Mouse (Mus musculus): ENCODE data around the gene Stard9. TPM values are rescaled to one million over a fixed set of nuclear protein-coding genes. Genes with fewer than 3 reads are reported as not detected.

Gene Stard9
- polyA plus RNA-seq, 1 experiment from 2014 or later, result 6.4 TPM

DNA sequence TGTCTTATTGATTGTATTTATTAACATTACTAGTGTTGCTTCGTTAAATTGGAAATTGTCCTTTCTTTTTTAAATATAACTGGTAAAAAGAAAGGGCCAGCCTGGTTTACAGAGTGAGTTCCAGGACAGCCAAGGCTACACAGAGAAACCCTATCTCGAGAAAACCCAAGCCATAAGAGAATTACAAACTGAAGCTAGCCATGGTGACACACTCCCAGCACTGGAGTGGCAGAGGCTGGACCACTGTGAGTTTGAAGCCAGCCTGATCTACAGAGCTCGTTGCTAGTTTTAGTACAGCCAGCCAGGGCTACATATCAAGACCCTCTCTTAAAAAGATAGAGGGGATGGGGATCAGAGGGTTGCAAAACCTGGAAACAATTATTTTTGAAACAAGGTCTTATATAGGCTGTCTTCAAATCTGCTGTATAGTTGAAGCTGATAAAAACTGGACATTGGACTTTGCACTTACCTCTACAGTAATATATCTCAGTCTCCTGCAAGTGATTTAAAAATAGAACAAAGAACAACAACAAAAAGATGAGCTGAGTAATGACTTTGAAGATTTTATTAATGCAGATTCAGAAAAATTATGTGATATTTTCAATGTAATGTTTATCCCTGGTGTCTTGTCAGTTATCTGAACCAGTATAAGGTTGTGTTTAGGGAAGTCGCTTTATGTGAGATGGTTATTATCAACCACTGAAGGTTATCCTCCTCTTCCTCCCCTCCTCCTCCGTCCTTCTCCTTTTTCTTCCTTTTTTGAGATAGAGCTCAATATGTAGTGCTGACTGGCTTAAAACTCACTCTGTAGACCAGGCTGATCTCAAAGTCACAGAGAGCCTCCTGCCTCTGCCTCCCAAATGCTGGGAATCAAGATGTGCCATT, 12.4 kb upstream of the Stard9 start:
- Histone ChIP-seq H3K9me3 (ENCODE audit: control insufficient read depth, low read length) (no peaks in the 10 kb centered on the region), H3K9ac (ENCODE audit: low read depth, low read length) (no peak overlapping the region), H3K27ac (ENCODE audit: low read depth, low read length) (no peak overlapping the region), H3K4me3 (ENCODE audit: low read depth, low read length) (no peak overlapping the region), H3K27me3 (ENCODE audit: control insufficient read depth, insufficient read depth, low read length) (no peaks in the 10 kb centered on the region), H3K36me3 (ENCODE audit: control insufficient read depth, insufficient read depth, low read length) (peaks cover 2% of the 10 kb centered on the region; the same call in 1 of the 2 replicates), H3K4me2 (replicated peaks; ENCODE audit: low read depth, low read length) (no peak overlapping the region), H3K4me1 (replicated peaks; ENCODE audit: control insufficient read depth, insufficient read depth, low read length) (no peaks in the 10 kb centered on the region)
- ATAC-seq (ENCODE audit: low FRiP score) (no peak), DNase-seq (ENCODE audit: low spot score) (no peak)
- 94% methylated on average over 5 of the region's 5 CpGs for WGBS

DNA sequence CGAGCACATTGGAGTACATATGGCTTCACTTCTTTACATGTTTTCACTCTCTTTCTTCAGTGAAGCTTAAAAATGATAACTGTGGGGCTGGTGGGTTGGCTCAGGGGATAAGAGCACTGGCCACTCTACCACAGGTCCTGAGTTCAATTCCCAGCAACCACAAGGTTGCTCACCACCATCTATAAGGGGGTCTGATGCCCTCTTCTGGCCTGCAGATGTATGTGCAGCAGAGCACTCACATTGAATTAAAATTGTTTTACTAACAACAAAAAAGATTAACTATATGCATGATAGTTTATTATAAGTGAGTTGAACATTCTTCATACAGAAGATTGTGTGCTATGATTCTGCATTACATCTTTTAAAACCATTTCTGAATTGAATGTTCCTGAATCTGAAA, 9.4 kb upstream of the Stard9 start:
- H3K27me3 ChIP-seq (ENCODE audit: control insufficient read depth, insufficient read depth, low read length), result no peaks in the 10 kb centered on the region
- H3K4me1 ChIP-seq (replicated peaks; ENCODE audit: control insufficient read depth, insufficient read depth, low read length), result no peaks in the 10 kb centered on the region
- H3K4me2 ChIP-seq (replicated peaks; ENCODE audit: low read depth, low read length), result no peak overlapping the region
- H3K4me3 ChIP-seq (ENCODE audit: low read depth, low read length), result no peak overlapping the region
- H3K27ac ChIP-seq (ENCODE audit: low read depth, low read length), result no peak overlapping the region
- H3K36me3 ChIP-seq (ENCODE audit: control insufficient read depth, insufficient read depth, low read length), result peaks cover 2% of the 10 kb centered on the region; the same call in 1 of the 2 replicates
- no peak for DNase-seq (ENCODE audit: low spot score)
- ATAC-seq (ENCODE audit: low FRiP score), result no peak
- 100% methylated on average over 1 of the region's 1 CpGs for WGBS
- H3K9me3 ChIP-seq (ENCODE audit: control insufficient read depth, low read length), result no peaks in the 10 kb centered on the region
- no peak overlapping the region for H3K9ac ChIP-seq (ENCODE audit: low read depth, low read length)

- ATAC-seq (ENCODE audit: low FRiP score) (no peak), DNase-seq (ENCODE audit: low spot score) (no peak)
- no peak overlapping the region for H3K9ac ChIP-seq (ENCODE audit: low read depth, low read length)
- H3K27me3 ChIP-seq (ENCODE audit: control insufficient read depth, insufficient read depth, low read length), result no peaks in the 10 kb centered on the region
- H3K27ac ChIP-seq (ENCODE audit: low read depth, low read length), result no peak overlapping the region
- H3K4me2 ChIP-seq (replicated peaks; ENCODE audit: low read depth, low read length), result no peak overlapping the region
- peaks cover 2% of the 10 kb centered on the region; the same call in 1 of the 2 replicates for H3K36me3 ChIP-seq (ENCODE audit: control insufficient read depth, insufficient read depth, low read length)
- H3K9me3 ChIP-seq (ENCODE audit: control insufficient read depth, low read length), result no peaks in the 10 kb centered on the region
- no peak overlapping the region for H3K4me3 ChIP-seq (ENCODE audit: low read depth, low read length)
- no peaks in the 10 kb centered on the region for H3K4me1 ChIP-seq (replicated peaks; ENCODE audit: control insufficient read depth, insufficient read depth, low read length)
These were observed 6.0 kb upstream of the Stard9 start for GRCm38 (mm10) chr2:120622920-120623319.

DNA sequence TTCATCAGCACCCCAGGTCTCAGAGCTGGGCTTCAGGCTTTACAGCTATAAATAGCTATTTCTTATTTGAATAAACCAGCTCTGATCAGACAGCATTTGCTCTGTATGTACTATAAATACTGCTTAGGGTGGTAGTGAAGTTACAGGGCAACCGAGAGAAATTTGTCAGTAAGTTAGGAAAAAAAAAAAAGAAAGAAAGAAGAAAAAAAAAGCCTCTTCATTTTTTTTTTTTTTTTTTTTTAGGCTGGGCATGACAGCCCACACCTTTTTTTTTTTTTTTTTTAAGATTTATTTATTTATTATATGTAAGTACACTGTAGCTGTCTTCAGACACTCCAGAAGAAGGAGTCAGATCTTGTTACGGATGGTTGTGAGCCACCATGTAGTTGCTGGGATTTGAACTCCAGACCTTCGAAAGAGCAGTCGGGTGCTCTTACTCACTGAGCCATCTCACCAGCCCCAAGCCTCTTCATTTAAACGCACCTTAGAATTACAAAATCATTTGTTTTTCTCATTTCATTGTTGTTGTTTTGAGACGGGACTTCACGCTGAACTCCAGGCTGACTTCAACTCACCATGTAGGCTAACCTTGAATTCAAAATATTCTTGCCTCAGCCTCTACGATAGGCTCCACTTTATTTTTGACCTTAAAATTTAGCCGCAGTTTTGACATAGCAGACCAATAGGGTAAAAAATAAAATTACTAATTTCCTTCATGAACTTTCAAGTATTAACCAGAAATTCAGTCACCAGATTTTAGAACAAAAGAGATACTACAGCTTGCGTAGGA, 650 bp upstream of the Stard9 start:
- no peaks in the 10 kb centered on the region for H3K9me3 ChIP-seq (ENCODE audit: control insufficient read depth, low read length)
- no peak overlapping the region for H3K9ac ChIP-seq (ENCODE audit: low read depth, low read length)
- DNase-seq (ENCODE audit: low spot score) (no peak), ATAC-seq (ENCODE audit: low FRiP score) (peak; percentile 47)
- H3K4me1 ChIP-seq (replicated peaks; ENCODE audit: control insufficient read depth, insufficient read depth, low read length), result no peaks in the 10 kb centered on the region
- H3K27me3 ChIP-seq (ENCODE audit: control insufficient read depth, insufficient read depth, low read length), result no peaks in the 10 kb centered on the region
- 31% methylated on average over 10 of the region's 10 CpGs for WGBS
- no peaks in the 10 kb centered on the region for H3K36me3 ChIP-seq (ENCODE audit: control insufficient read depth, insufficient read depth, low read length)
- peak overlapping the region; percentile 25; the same call in 1 of the 2 replicates for H3K4me2 ChIP-seq (replicated peaks; ENCODE audit: low read depth, low read length)
- H3K27ac ChIP-seq (ENCODE audit: low read depth, low read length), result no peak overlapping the region
- peak overlapping the region; percentile 12; the same call in 1 of the 2 replicates for H3K4me3 ChIP-seq (ENCODE audit: low read depth, low read length)

GRCm38 (mm10) chr2:120630246-120630645, 1.3 kb downstream of the Stard9 start:
- DNase-seq (ENCODE audit: low spot score) (no peak), ATAC-seq (ENCODE audit: low FRiP score) (no peak)
- H3K27ac ChIP-seq (ENCODE audit: low read depth, low read length), result no peak overlapping the region
- no peaks in the 10 kb centered on the region for H3K27me3 ChIP-seq (ENCODE audit: control insufficient read depth, insufficient read depth, low read length)
- no peak overlapping the region for H3K4me3 ChIP-seq (ENCODE audit: low read depth, low read length)
- no peaks in the 10 kb centered on the region for H3K4me1 ChIP-seq (replicated peaks; ENCODE audit: control insufficient read depth, insufficient read depth, low read length)
- 84% methylated on average over 2 of the region's 2 CpGs for WGBS
- H3K36me3 ChIP-seq (ENCODE audit: control insufficient read depth, insufficient read depth, low read length), result no peaks in the 10 kb centered on the region
- no peak overlapping the region for H3K4me2 ChIP-seq (replicated peaks; ENCODE audit: low read depth, low read length)
- H3K9ac ChIP-seq (ENCODE audit: low read depth, low read length), result no peak overlapping the region
- no peaks in the 10 kb centered on the region for H3K9me3 ChIP-seq (ENCODE audit: control insufficient read depth, low read length)

DNA sequence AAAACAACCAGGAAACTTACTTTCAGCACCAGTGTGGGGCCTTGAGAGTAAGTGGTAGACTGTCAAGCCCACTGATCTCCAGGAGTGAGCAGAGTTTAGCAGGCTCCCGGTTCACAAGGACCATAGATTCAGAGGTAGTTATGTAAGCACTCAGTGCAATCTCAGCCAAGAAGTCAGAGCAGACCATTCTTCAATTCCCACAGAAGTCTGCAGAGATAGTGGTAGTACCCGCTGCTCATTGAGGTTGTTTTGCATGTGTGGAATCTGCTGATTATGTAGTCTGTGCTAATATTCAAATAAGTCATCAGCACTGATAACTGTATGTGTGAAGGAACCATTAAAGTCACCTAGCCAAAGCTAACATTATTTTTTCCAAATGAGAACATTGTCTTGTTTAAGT, 1.7 kb downstream of the Stard9 start:
- H3K9me3 ChIP-seq (ENCODE audit: control insufficient read depth, low read length), result no peaks in the 10 kb centered on the region
- ATAC-seq (ENCODE audit: low FRiP score) (no peak), DNase-seq (ENCODE audit: low spot score) (no peak)
- 81% methylated on average over 2 of the region's 2 CpGs for WGBS
- H3K36me3 ChIP-seq (ENCODE audit: control insufficient read depth, insufficient read depth, low read length), result no peaks in the 10 kb centered on the region
- H3K4me1 ChIP-seq (replicated peaks; ENCODE audit: control insufficient read depth, insufficient read depth, low read length), result no peaks in the 10 kb centered on the region
- no peaks in the 10 kb centered on the region for H3K27me3 ChIP-seq (ENCODE audit: control insufficient read depth, insufficient read depth, low read length)
- H3K4me3 ChIP-seq (ENCODE audit: low read depth, low read length), result no peak overlapping the region
- H3K27ac ChIP-seq (ENCODE audit: low read depth, low read length), result no peak overlapping the region
- no peak overlapping the region for H3K4me2 ChIP-seq (replicated peaks; ENCODE audit: low read depth, low read length)
- no peak overlapping the region for H3K9ac ChIP-seq (ENCODE audit: low read depth, low read length)

- ATAC-seq (ENCODE audit: low FRiP score), result no peak
- Histone ChIP-seq H3K4me2 (replicated peaks; ENCODE audit: low read depth, low read length) (no peak overlapping the region), H3K27me3 (ENCODE audit: control insufficient read depth, insufficient read depth, low read length) (no peaks in the 10 kb centered on the region), H3K4me1 (replicated peaks; ENCODE audit: control insufficient read depth, insufficient read depth, low read length) (no peaks in the 10 kb centered on the region), H3K9me3 (ENCODE audit: control insufficient read depth, low read length) (no peaks in the 10 kb centered on the region), H3K9ac (ENCODE audit: low read depth, low read length) (no peak overlapping the region), H3K27ac (ENCODE audit: low read depth, low read length) (no peak overlapping the region), H3K4me3 (ENCODE audit: low read depth, low read length) (no peak overlapping the region), H3K36me3 (ENCODE audit: control insufficient read depth, insufficient read depth, low read length) (no peaks in the 10 kb centered on the region)
- no peak for DNase-seq (ENCODE audit: low spot score)
- 81% methylated on average over 2 of the region's 2 CpGs for WGBS
These were observed 2.6 kb downstream of the Stard9 start for GRCm38 (mm10) chr2:120631521-120631920.

DNA sequence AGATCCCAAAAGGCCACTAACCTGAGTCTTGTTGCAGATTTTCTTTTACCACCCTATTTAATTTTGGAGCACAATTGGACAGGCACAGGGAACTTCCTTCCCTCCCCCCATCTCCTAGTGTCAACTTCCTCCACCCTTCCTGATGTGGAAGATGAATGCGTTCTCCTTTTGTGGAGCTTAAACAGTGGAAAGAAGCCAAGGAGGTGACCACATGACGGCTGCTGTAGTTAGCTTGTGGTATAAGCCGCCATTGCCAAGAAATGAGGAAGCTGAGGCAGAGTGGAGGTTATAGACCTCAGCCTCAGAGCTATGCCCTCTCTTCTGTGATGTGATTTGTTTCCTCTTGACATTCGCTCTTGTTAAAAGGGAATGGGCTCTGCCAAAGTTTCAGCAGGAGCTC, 3.0 kb downstream of the Stard9 start:
- ATAC-seq (ENCODE audit: low FRiP score), result no peak
- Histone ChIP-seq H3K27ac (ENCODE audit: low read depth, low read length) (no peak overlapping the region), H3K36me3 (ENCODE audit: control insufficient read depth, insufficient read depth, low read length) (no peaks in the 10 kb centered on the region), H3K4me3 (ENCODE audit: low read depth, low read length) (no peak overlapping the region), H3K9ac (ENCODE audit: low read depth, low read length) (no peak overlapping the region), H3K4me1 (replicated peaks; ENCODE audit: control insufficient read depth, insufficient read depth, low read length) (no peaks in the 10 kb centered on the region), H3K9me3 (ENCODE audit: control insufficient read depth, low read length) (no peaks in the 10 kb centered on the region), H3K27me3 (ENCODE audit: control insufficient read depth, insufficient read depth, low read length) (no peaks in the 10 kb centered on the region), H3K4me2 (replicated peaks; ENCODE audit: low read depth, low read length) (no peak overlapping the region)
- no peak for DNase-seq (ENCODE audit: low spot score)
- WGBS, result 86% methylated on average over 4 of the region's 4 CpGs
